Mouse (Mus musculus) midbrain, embryonic 16.5 days (tissue): ENCODE results near the gene Taf5l. TPM values are rescaled to one million over a fixed set of nuclear protein-coding genes. Genes with fewer than 3 reads are reported as not detected.
A peak's percentile ranks its signal among the peaks of the same experiment; 100 is the strongest.

Source experiments
- ATAC-seq: fragments of 200-750 bp; cut with Nextera tagmentation; 2 replicates; pipeline ENCODE4 v1.8.0; 2017; ENCODE audit warnings: moderate TSS enrichment
- H3K27ac ChIP-seq: fragments of 300-500 bp; sonication (generic); 2 replicates; pipeline ENCODE4 v1.5.1; 2014; ENCODE audit warnings: mild to moderate bottlenecking, low read length, mixed read lengths
- H3K27me3 ChIP-seq: fragments of 300-500 bp; sonication (generic); 2 replicates; pipeline ENCODE4 v1.6.1; 2014; ENCODE audit warnings: low read depth, low read length, mixed read lengths; ENCODE audit not compliant: control insufficient read depth, insufficient read depth
- H3K36me3 ChIP-seq: fragments of 300-500 bp; sonication (generic); 2 replicates; pipeline ENCODE4 v1.6.1; 2014; ENCODE audit warnings: mild to moderate bottlenecking, low read length, moderate library complexity, mixed read lengths; ENCODE audit not compliant: control insufficient read depth, insufficient read depth
- H3K4me1 ChIP-seq: fragments of 300-500 bp; sonication (generic); 2 replicates; pipeline ENCODE4 v1.6.1; 2014; ENCODE audit warnings: mild to moderate bottlenecking, low read length, mixed read lengths; ENCODE audit not compliant: control insufficient read depth, insufficient read depth
- H3K4me2 ChIP-seq: fragments of 300-500 bp; sonication (generic); 2 replicates; pipeline ENCODE4 v1.6.1; 2014; ENCODE audit warnings: mild to moderate bottlenecking, low read length, mixed read lengths
- H3K4me3 ChIP-seq: fragments of 300-500 bp; sonication (generic); 2 replicates; pipeline ENCODE4 v1.5.1; 2014; ENCODE audit warnings: low read depth, mild to moderate bottlenecking, low read length, moderate library complexity, mixed read lengths
- H3K9ac ChIP-seq: fragments of 300-500 bp; sonication (generic); 2 replicates; pipeline ENCODE4 v1.6.1; 2014; ENCODE audit warnings: low read depth, low read length, mixed read lengths
- H3K9me3 ChIP-seq: fragments of 300-500 bp; sonication (generic); replicated peaks from 2 replicates; pipeline ENCODE4 v1.6.1; 2014; ENCODE audit warnings: mild to moderate bottlenecking, low read length, mixed read lengths; ENCODE audit not compliant: control insufficient read depth, poor library complexity, severe bottlenecking
- WGBS: fragments of 180-500 bp; shearing (Covaris S2); extraction: QIAGEN DNeasy Blood & Tissue Kit; methylation state at CpG from one replicate; pipeline ENCODE4 v1.1.7; 2014; 5-methylcytosine and 5-hydroxymethylcytosine counted together
- polyA plus RNA-seq: library from polyadenylated mRNA; unstranded; fragments of >200 nt; fragmentation: Nextera tagmentation; extraction: Ambion mirVana; gene quantifications from 2 replicates; pipeline ENCODE4 v1.2.1, GENCODE M21; 2015

The Taf5l gene
- polyA plus RNA-seq, 1 experiment from 2014 or later, result 19.4 TPM

DNA sequence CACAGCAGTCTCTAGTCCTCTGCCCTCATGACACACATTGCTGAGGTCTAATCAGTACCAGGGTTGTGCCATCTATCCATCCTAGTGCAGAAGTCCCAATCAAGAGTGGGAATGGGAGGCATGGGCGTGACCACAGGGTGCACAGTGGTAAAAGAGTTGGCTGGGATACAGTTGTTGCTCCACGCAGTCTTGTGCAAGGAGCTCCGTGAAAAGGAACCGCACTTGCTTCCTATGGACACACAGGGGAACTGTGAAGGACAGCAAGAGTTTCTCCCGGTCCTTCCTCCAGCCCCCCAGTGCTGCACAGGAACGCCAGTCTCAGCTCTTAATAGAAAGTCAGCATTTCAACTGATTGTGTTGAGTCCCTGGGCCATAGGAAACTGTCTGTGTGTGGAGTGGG, 61.7 kb downstream of the Taf5l start:
- H3K9me3 ChIP-seq, result no peaks in the 10 kb centered on the region
- no peak for ATAC-seq
- no peak overlapping the region for H3K9ac ChIP-seq
- no peaks in the 10 kb centered on the region for H3K27me3 ChIP-seq
- H3K27ac ChIP-seq, result no peak overlapping the region
- no peaks in the 10 kb centered on the region for H3K4me1 ChIP-seq
- H3K36me3 ChIP-seq, result peaks cover 37% of the 10 kb centered on the region
- no peak overlapping the region for H3K4me2 ChIP-seq
- H3K4me3 ChIP-seq, result no peak overlapping the region
- 93% methylated on average over 6 of the region's 6 CpGs for WGBS

DNA sequence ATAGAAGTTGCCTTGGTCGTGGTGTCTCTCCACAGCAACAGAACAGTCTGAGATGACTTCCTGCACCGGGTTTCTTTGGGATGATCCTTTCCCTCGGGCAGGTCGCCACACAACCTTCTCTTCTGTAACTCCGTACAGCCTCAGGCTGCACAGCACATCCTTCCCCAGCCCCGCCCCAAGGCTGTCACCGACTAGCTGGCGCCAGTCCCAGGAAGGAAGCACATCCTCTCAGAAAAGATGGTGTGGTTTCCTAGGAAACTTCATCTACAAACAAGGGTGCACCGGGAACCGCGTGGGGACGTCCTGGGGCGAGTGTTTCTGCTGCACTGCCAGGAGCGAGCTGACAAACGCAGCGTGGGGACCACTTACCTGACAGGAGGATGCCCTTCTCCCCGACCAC, 63.1 kb downstream of the Taf5l start:
- no peak for ATAC-seq
- no peaks in the 10 kb centered on the region for H3K9me3 ChIP-seq
- no peaks in the 10 kb centered on the region for H3K4me1 ChIP-seq
- no peaks in the 10 kb centered on the region for H3K27me3 ChIP-seq
- no peak overlapping the region for H3K4me3 ChIP-seq
- 81% methylated on average over 17 of the region's 17 CpGs for WGBS
- no peak overlapping the region for H3K9ac ChIP-seq
- no peak overlapping the region for H3K27ac ChIP-seq
- H3K36me3 ChIP-seq, result peaks cover 33% of the 10 kb centered on the region
- H3K4me2 ChIP-seq, result no peak overlapping the region

DNA sequence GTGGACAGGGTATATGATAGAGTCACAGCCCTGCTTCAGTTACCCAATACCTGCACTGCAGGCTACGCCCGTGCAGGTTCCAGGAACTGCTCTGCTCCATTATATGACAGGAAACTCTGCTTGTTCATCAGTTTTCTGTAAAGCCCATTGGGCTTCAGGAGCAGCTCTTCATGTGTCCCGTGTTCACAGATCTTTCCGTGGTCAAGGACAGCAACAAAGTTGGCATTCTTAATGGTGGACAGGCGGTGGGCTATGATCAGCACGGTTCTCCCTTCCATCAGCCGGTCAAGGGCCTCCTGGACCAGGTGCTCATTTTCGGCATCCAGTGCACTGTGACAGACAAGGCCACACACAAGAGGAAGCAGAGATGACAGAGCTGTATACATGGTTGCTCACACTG, 67.0 kb downstream of the Taf5l start:
- H3K4me1 ChIP-seq, result peaks cover 8% of the 10 kb centered on the region
- H3K27ac ChIP-seq, result no peak overlapping the region
- no peaks in the 10 kb centered on the region for H3K9me3 ChIP-seq
- no peak overlapping the region for H3K4me3 ChIP-seq
- H3K9ac ChIP-seq, result no peak overlapping the region
- H3K27me3 ChIP-seq, result no peaks in the 10 kb centered on the region
- H3K4me2 ChIP-seq, result no peak overlapping the region
- no peak for ATAC-seq
- peaks cover 21% of the 10 kb centered on the region for H3K36me3 ChIP-seq
- 91% methylated on average over 8 of the region's 8 CpGs for WGBS

GRCm38 (mm10) chr8:123953686-123954085, 67.5 kb downstream of the Taf5l start:
- WGBS, result 90% methylated on average over 8 of the region's 8 CpGs
- ATAC-seq, result no peak

DNA sequence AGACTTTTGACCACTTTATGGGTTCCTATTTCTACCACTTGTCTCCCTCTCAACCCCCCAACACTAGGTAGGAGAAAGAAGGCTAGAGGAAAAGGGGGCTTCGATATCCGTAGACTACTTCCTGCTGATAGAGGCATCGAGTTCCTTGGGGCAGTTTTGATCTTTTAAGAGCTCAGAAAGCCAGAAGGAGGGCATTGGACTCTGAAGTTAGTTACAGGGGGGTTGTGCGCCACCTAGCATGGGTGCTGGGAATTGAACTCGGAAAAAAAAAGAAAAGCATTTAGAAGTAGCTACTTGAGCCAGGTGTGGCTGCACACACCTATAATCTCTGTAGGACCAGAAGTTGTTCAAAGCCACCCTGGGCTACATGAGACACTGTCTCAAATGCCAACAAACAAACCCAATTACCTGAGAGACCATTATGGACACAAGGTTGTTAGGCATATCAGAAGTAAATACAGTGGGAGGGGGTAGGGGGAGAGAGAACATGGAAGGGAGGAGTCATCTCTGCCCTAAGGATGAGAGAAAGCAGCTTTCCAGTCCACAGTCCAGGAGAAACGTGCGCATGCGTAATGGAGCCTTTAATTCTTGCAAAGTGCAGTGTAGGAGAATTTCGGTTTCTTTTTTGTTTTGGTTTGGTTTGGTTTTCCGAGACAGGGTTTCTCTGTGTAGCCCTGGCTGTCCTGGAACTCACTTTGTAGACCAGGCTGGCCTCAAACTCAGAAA, 71.0 kb downstream of the Taf5l start:
- peak overlapping the region; percentile 83; the same call in 1 of the 2 replicates for H3K9ac ChIP-seq
- no peaks in the 10 kb centered on the region for H3K27me3 ChIP-seq
- peak overlapping the region; percentile 88 for H3K4me2 ChIP-seq
- H3K36me3 ChIP-seq, result peaks cover 4% of the 10 kb centered on the region
- 32% methylated on average over 10 of the region's 10 CpGs for WGBS
- peaks cover 14% of the 10 kb centered on the region for H3K4me1 ChIP-seq
- peak; percentile 23; the same call in 1 of the 2 replicates for ATAC-seq
- H3K27ac ChIP-seq, result no peak overlapping the region
- no peaks in the 10 kb centered on the region for H3K9me3 ChIP-seq
- H3K4me3 ChIP-seq, result peak overlapping the region; percentile 74

More at GRCm38 (mm10) chr8:123953686-123954085, 67.5 kb downstream of the Taf5l start:
- no peaks in the 10 kb centered on the region for H3K9me3 ChIP-seq
- H3K36me3 ChIP-seq, result peaks cover 18% of the 10 kb centered on the region
- H3K4me2 ChIP-seq, result no peak overlapping the region
- H3K27me3 ChIP-seq, result no peaks in the 10 kb centered on the region
- H3K9ac ChIP-seq, result no peak overlapping the region
- no peak overlapping the region for H3K4me3 ChIP-seq
- no peak overlapping the region for H3K27ac ChIP-seq
- H3K4me1 ChIP-seq, result peaks cover 8% of the 10 kb centered on the region

- no peak; the same call in 1 of the 2 replicates for ATAC-seq
- Histone ChIP-seq H3K27me3 (no peaks in the 10 kb centered on the region), H3K36me3 (peaks cover 6% of the 10 kb centered on the region), H3K4me2 (peak overlapping the region; percentile 88), H3K9me3 (no peaks in the 10 kb centered on the region), H3K4me3 (peak overlapping the region; percentile 74), H3K4me1 (peaks cover 14% of the 10 kb centered on the region), H3K9ac (peak overlapping the region; percentile 83), H3K27ac (peak overlapping the region; percentile 88)
- 2% methylated on average over 10 of the region's 10 CpGs for WGBS
These were observed 71.6 kb downstream of the Taf5l start for GRCm38 (mm10) chr8:123949686-123949986.

DNA sequence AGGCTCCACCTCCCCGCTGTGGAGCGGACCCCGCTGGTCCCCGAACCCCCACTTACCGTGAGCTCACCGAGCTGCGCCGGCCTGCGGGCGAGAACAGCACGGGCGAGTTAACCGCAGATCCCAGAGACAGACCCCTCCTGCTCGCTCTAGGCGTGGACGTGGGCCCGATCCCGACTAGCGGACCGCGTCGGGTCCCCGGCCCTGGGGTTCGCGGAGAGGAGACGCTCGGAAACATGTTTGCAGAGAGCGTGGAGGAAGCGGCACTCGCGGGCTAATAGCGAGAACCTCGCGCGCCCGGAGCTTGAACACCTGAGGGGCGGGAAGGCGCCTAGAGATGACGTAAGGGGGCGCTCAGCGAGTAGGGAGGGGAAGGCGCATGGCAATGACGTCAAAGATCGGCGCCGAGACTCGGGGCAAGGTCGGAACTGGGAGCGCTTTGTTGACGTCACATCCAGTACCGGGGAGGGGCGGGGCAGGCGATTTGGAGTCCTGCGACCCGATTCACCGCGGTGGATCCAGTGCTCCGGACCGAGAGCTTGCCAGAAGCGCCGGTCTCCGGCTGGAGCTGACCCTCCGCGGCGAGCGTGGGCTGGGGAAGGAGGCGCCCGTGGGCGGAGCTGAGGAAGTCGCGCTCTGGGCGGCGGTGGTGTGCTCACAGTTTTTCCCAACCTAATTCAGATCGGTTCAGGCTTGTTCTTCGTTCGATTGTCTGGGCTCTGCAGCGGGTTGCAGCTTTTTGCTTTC, 72.1 kb downstream of the Taf5l start, which contains the start of gene Nup133:
TSS of gene Nup133 (minus strand) at position 324 of the 744 bp plus-strand sequence.
- WGBS, result under 1% methylated on average over 74 of the region's 77 CpGs
- peak; percentile 85 for ATAC-seq

More for the DNA sequence above, 72.1 kb downstream of the Taf5l start, which contains the start of gene Nup133:
- Histone ChIP-seq H3K4me2 (peak within 1 kb of the TSS; percentile 88), H3K4me3 (peak within 1 kb of the TSS; percentile 74), H3K27me3 (no peaks in the 10 kb centered on the region), H3K36me3 (peaks cover 4% of the 10 kb centered on the region; the same call in 1 of the 2 replicates), H3K4me1 (peaks cover 14% of the 10 kb centered on the region), H3K9me3 (no peaks in the 10 kb centered on the region), H3K9ac (peak within 1 kb of the TSS; percentile 83), H3K27ac (peak within 1 kb of the TSS; percentile 88)
